Mouse (Mus musculus) limb, embryonic 13.5 days (tissue): ENCODE results near the gene Rbms1. TPM values are rescaled to one million over a fixed set of nuclear protein-coding genes. Genes with fewer than 3 reads are reported as not detected.
"Not testable (repeated sequence)": the region's sequence is repeated elsewhere in the genome, so short reads cannot be mapped to it uniquely, and the experiment has no call there.

Experiments
- ATAC-seq: fragments of 200-750 bp; cut with Nextera tagmentation; 2 replicates; pipeline ENCODE4 v1.8.0; 2017; ENCODE audit warnings: low read depth, moderate number of reproducible peaks, moderate TSS enrichment; ENCODE audit not compliant: low FRiP score
- H3K27ac ChIP-seq: fragments of 300-500 bp; sonication (generic); 2 replicates; pipeline ENCODE4 v1.5.1; 2015; ENCODE audit warnings: inconsistent platforms, mild to moderate bottlenecking, moderate library complexity
- H3K27me3 ChIP-seq: fragments of 300-500 bp; sonication (generic); 2 replicates; pipeline ENCODE4 v1.6.1; 2015; ENCODE audit warnings: mild to moderate bottlenecking, inconsistent platforms
- H3K36me3 ChIP-seq: fragments of 300-500 bp; sonication (generic); 2 replicates; pipeline ENCODE4 v1.6.1; 2015; ENCODE audit warnings: inconsistent platforms, mild to moderate bottlenecking, moderate library complexity
- H3K4me1 ChIP-seq: fragments of 300-500 bp; sonication (generic); 2 replicates; pipeline ENCODE4 v1.6.1; 2015; ENCODE audit warnings: inconsistent platforms
- H3K4me2 ChIP-seq: fragments of 300-500 bp; sonication (generic); replicated peaks from 2 replicates; pipeline ENCODE4 v1.6.1; 2015; ENCODE audit warnings: inconsistent platforms, mild to moderate bottlenecking, moderate library complexity
- H3K4me3 ChIP-seq: fragments of 300-500 bp; sonication (generic); 2 replicates; pipeline ENCODE4 v1.5.1; 2015; ENCODE audit warnings: moderate library complexity, mild to moderate bottlenecking, inconsistent platforms
- H3K9ac ChIP-seq: fragments of 300-500 bp; sonication (generic); 2 replicates; pipeline ENCODE4 v1.6.1; 2015; ENCODE audit warnings: mild to moderate bottlenecking, inconsistent platforms
- H3K9me3 ChIP-seq: fragments of 300-500 bp; sonication (generic); 2 replicates; pipeline ENCODE4 v1.6.1; 2016; ENCODE audit warnings: inconsistent platforms
- WGBS: fragments of 180-500 bp; shearing (Covaris S2); methylation state at CpG from one replicate; pipeline ENCODE4 v1.1.7; 2015; 5-methylcytosine and 5-hydroxymethylcytosine counted together
- polyA plus RNA-seq: library from polyadenylated mRNA; unstranded; fragments of >200 nt; fragmentation: Nextera tagmentation; extraction: Ambion mirVana; gene quantifications from 2 replicates; pipeline ENCODE4 v1.2.1, GENCODE M21; 2015

The Rbms1 gene
- polyA plus RNA-seq, 1 experiment from 2014 or later: 112 TPM

- H3K4me3 ChIP-seq: no peak overlapping the region
- ATAC-seq: no peak
Measured at GRCm38 (mm10) chr2:60832254-60832653, 130.7 kb downstream of the Rbms1 start.

DNA sequence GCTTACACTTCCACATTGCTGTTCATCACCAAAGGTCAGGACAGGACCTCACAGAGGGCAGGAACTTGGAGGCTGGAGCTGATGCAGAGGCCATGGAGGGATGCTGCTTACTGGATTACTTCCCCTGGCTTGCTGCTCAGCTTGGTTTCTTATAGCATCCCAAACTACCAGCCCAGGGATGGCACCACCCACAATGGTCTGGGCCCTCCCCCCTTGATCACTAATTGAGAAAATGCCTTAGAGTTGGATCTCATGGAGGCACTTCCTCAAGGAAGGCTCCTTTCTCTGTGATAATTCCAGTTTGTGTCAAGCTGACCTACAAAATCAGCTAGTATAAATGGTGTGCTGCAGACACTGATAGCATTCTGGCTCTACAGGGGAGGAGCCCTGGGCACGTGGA is 132.5 kb downstream of the Rbms1 start:
- not testable (repeated sequence) for H3K9ac ChIP-seq, H3K9me3 ChIP-seq, H3K4me3 ChIP-seq, H3K36me3 ChIP-seq, H3K27me3 ChIP-seq, ATAC-seq, H3K4me2 ChIP-seq, H3K27ac ChIP-seq
- peaks cover 44% of the 10 kb centered on the region for H3K4me1 ChIP-seq
- 63% methylated on average over 1 of the region's 1 CpGs for WGBS

More at GRCm38 (mm10) chr2:60832254-60832653, 130.7 kb downstream of the Rbms1 start:
- Histone ChIP-seq H3K36me3 (0 out of 2 replicates have a peak, but pooled peaks cover 3% of the 10 kb centered on the region), H3K27me3 (no peaks in the 10 kb centered on the region), H3K9ac (no peak overlapping the region), H3K9me3 (no peaks in the 10 kb centered on the region), H3K4me2 (no peak overlapping the region), H3K4me1 (peaks cover 44% of the 10 kb centered on the region), H3K27ac (no peak overlapping the region)
- 90% methylated on average over 8 of the region's 8 CpGs for WGBS

DNA sequence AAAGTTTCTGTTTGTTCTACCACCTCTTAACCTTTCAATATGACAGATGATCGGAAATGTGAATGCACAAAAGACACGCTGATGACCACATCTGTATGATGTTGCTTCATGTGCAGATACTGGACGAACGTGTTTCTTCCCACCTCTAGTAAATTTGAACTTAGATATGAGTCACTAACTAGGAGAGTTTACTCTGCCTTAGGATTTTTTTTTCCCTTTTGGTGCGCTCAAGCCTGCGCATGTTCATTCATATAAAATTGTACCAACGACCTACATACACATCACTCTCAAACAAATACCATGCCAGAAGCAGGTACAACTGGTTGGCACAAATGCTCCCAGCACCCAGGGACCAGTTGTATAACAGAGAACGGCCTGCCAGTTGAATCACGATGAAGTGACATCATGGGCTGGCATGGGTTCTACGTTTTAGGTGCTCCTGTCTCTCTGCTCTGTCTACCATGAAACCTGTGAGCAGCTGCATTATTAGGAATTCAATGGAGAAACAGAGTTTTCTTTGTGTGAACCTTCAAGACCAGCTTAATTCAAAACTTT is 134.0 kb downstream of the Rbms1 start:
- no peaks in the 10 kb centered on the region for H3K27me3 ChIP-seq
- H3K9me3 ChIP-seq: no peaks in the 10 kb centered on the region
- no peak overlapping the region for H3K9ac ChIP-seq
- H3K4me3 ChIP-seq: no peak overlapping the region
- no peak overlapping the region for H3K27ac ChIP-seq
- no peaks in the 10 kb centered on the region for H3K36me3 ChIP-seq
- no peak overlapping the region for H3K4me2 ChIP-seq
- ATAC-seq: no peak
- peaks cover 40% of the 10 kb centered on the region for H3K4me1 ChIP-seq
- WGBS: 89% methylated on average over 10 of the region's 10 CpGs

- H3K4me2 ChIP-seq: no peak overlapping the region
- no peaks in the 10 kb centered on the region for H3K9me3 ChIP-seq
- H3K4me1 ChIP-seq: peaks cover 31% of the 10 kb centered on the region
- H3K27me3 ChIP-seq: no peaks in the 10 kb centered on the region
- H3K36me3 ChIP-seq: no peaks in the 10 kb centered on the region
- no peak overlapping the region for H3K9ac ChIP-seq
- WGBS: 61% methylated on average over 5 of the region's 5 CpGs
- H3K27ac ChIP-seq: no peak overlapping the region
- no peak overlapping the region for H3K4me3 ChIP-seq
- ATAC-seq: no peak
Measured at GRCm38 (mm10) chr2:60827152-60827428, 135.9 kb downstream of the Rbms1 start.

- peaks cover 30% of the 10 kb centered on the region for H3K4me1 ChIP-seq
- H3K36me3 ChIP-seq: no peaks in the 10 kb centered on the region
- H3K27ac ChIP-seq: no peak overlapping the region
- no peak for ATAC-seq
- H3K9me3 ChIP-seq: no peaks in the 10 kb centered on the region
- no peaks in the 10 kb centered on the region for H3K27me3 ChIP-seq
- WGBS: 86% methylated on average over 11 of the region's 11 CpGs
- H3K4me2 ChIP-seq: no peak overlapping the region
- H3K9ac ChIP-seq: no peak overlapping the region
- H3K4me3 ChIP-seq: no peak overlapping the region
Measured at GRCm38 (mm10) chr2:60826406-60827151, 136.4 kb downstream of the Rbms1 start.

DNA sequence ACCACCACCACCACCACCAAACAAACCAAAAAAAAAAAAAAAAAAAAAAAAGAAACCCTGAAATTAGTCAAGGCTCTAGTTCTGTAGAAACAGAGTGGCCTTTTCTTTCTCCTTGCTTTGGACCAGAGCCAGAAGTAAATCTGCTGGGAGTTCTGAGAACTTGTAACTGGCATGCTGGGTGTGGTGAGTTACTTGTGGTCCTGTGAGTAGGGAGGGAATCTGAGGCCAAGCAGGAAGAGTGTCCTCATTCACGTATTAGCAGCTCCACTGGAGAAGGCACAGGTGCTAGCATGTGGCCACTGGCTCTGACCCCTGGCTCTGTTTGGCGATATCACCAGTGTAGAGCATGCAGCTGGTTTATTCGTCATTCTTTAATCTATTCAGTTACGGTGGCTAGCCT is 137.3 kb downstream of the Rbms1 start:
- H3K27ac ChIP-seq: no peak overlapping the region
- peak; percentile 29 for ATAC-seq

GRCm38 (mm10) chr2:60821635-60822034 is 141.4 kb downstream of the Rbms1 start:
- H3K27ac ChIP-seq: no peak overlapping the region
- no peaks in the 10 kb centered on the region for H3K36me3 ChIP-seq
- H3K9ac ChIP-seq: no peak overlapping the region
- H3K4me2 ChIP-seq: no peak overlapping the region
- H3K27me3 ChIP-seq: no peaks in the 10 kb centered on the region
- no peak overlapping the region for H3K4me3 ChIP-seq
- no peaks in the 10 kb centered on the region for H3K9me3 ChIP-seq
- no peak for ATAC-seq
- 89% methylated on average over 3 of the region's 3 CpGs for WGBS
- peaks cover 32% of the 10 kb centered on the region for H3K4me1 ChIP-seq

More for the DNA sequence above, 137.3 kb downstream of the Rbms1 start:
- peaks cover 26% of the 10 kb centered on the region for H3K4me1 ChIP-seq
- H3K9me3 ChIP-seq: no peaks in the 10 kb centered on the region
- WGBS: 70% methylated on average over 4 of the region's 4 CpGs
- no peak overlapping the region for H3K9ac ChIP-seq
- H3K27me3 ChIP-seq: no peaks in the 10 kb centered on the region
- H3K36me3 ChIP-seq: no peaks in the 10 kb centered on the region
- no peak overlapping the region for H3K4me2 ChIP-seq
- H3K4me3 ChIP-seq: no peak overlapping the region

GRCm38 (mm10) chr2:60818632-60819031 is 144.4 kb downstream of the Rbms1 start:
- WGBS: 3% methylated on average over 2 of the region's 2 CpGs
- Histone ChIP-seq H3K36me3 (no peaks in the 10 kb centered on the region), H3K27ac (peak overlapping the region; percentile 44; the same call in 1 of the 2 replicates), H3K9me3 (no peaks in the 10 kb centered on the region), H3K4me3 (no peak overlapping the region), H3K27me3 (no peaks in the 10 kb centered on the region), H3K4me1 (peaks cover 31% of the 10 kb centered on the region), H3K9ac (no peak overlapping the region), H3K4me2 (no peak overlapping the region)
- peak; percentile 69; the same call in 1 of the 2 replicates for ATAC-seq

- Histone ChIP-seq H3K4me1 (peaks cover 31% of the 10 kb centered on the region), H3K4me3 (no peak overlapping the region), H3K36me3 (no peaks in the 10 kb centered on the region), H3K9me3 (no peaks in the 10 kb centered on the region), H3K9ac (no peak overlapping the region), H3K27me3 (no peaks in the 10 kb centered on the region), H3K27ac (no peak overlapping the region), H3K4me2 (no peak overlapping the region)
- WGBS: 82% methylated on average over 2 of the region's 2 CpGs
- no peak for ATAC-seq
Measured at GRCm38 (mm10) chr2:60816307-60816706, 146.7 kb downstream of the Rbms1 start.

- H3K27me3 ChIP-seq: no peaks in the 10 kb centered on the region
Measured at GRCm38 (mm10) chr2:60814788-60815187, 148.2 kb downstream of the Rbms1 start.

DNA sequence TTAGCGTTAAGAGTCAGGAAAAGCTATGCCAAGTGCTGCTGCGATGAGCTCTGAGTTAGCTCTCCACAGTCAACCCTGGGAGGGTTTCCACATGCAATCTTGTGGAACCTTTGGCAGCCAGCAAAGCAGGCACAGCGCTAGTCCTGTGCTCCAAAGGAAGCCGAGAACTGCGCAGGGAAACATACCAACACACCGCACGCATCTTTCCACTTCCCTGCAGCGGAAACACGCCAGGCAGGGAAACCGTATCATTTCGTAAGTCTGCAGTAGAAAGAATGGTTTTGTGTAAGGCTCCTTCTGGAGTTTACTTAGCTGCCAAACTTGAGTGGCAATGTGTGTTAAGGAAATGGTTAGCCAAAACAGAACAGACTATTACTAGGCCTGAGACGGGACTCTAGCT is 150.0 kb downstream of the Rbms1 start:
- no peak overlapping the region for H3K4me2 ChIP-seq
- H3K36me3 ChIP-seq: no peaks in the 10 kb centered on the region
- H3K27me3 ChIP-seq: no peaks in the 10 kb centered on the region
- no peak overlapping the region for H3K9ac ChIP-seq
- 80% methylated on average over 12 of the region's 12 CpGs for WGBS
- no peak overlapping the region for H3K4me3 ChIP-seq
- ATAC-seq: no peak
- no peaks in the 10 kb centered on the region for H3K9me3 ChIP-seq
- H3K4me1 ChIP-seq: peaks cover 20% of the 10 kb centered on the region
- no peak overlapping the region; the same call in 1 of the 2 replicates for H3K27ac ChIP-seq

More at GRCm38 (mm10) chr2:60814788-60815187, 148.2 kb downstream of the Rbms1 start:
- 85% methylated on average over 6 of the region's 6 CpGs for WGBS
- no peak for ATAC-seq
- Histone ChIP-seq H3K4me3 (no peak overlapping the region), H3K27ac (no peak overlapping the region), H3K9ac (no peak overlapping the region), H3K4me1 (peaks cover 31% of the 10 kb centered on the region), H3K9me3 (no peaks in the 10 kb centered on the region), H3K36me3 (no peaks in the 10 kb centered on the region), H3K4me2 (no peak overlapping the region)

DNA sequence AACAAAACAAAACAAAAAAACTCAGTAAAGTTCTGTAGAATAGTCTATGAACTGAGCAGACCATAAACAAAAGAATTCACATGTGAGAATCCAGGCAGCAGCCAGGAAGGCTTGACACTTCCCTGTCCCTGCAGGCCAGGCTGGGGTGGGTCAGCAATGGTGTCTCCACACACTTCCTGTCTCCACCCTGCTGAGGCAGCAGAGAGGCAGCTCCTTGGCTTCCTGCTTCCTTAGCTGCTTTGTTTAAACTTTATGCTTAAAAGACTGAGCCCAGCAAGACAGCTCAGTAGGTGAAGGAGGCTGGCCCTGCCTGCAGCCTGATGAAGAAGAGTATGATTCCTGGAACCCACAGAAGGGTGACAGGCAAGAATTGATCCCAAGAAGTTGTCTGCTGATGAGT is 152.4 kb downstream of the Rbms1 start:
- no peaks in the 10 kb centered on the region for H3K9me3 ChIP-seq
- peaks cover 26% of the 10 kb centered on the region for H3K4me1 ChIP-seq
- no peaks in the 10 kb centered on the region for H3K27me3 ChIP-seq
- no peak overlapping the region; the same call in 1 of the 2 replicates for H3K27ac ChIP-seq
- no peak overlapping the region for H3K4me3 ChIP-seq
- no peak overlapping the region for H3K4me2 ChIP-seq
- ATAC-seq: no peak
- no peaks in the 10 kb centered on the region for H3K36me3 ChIP-seq
- H3K9ac ChIP-seq: no peak overlapping the region

GRCm38 (mm10) chr2:60809441-60809921 is 153.5 kb downstream of the Rbms1 start:
- no peak overlapping the region for H3K27ac ChIP-seq
- ATAC-seq: no peak
- no peak overlapping the region for H3K4me2 ChIP-seq
- no peak overlapping the region for H3K4me3 ChIP-seq
- no peaks in the 10 kb centered on the region for H3K27me3 ChIP-seq
- H3K36me3 ChIP-seq: no peaks in the 10 kb centered on the region
- H3K4me1 ChIP-seq: peaks cover 31% of the 10 kb centered on the region
- WGBS: 69% methylated on average over 7 of the region's 7 CpGs
- no peaks in the 10 kb centered on the region for H3K9me3 ChIP-seq
- no peak overlapping the region for H3K9ac ChIP-seq
